Mouse (Mus musculus) CH12.LX (cell line): ENCODE measurements around the gene Gm37240. TPM values are rescaled to one million over a fixed set of nuclear protein-coding genes. Genes with fewer than 3 reads are reported as not detected.

Experiments
- DNase-seq: peaks from one replicate; pipeline ENCODE4 v3.0.0-alpha.2; 2013; ENCODE audit errors: extremely low read depth
- H3K27ac ChIP-seq: 2 replicates; pipeline ENCODE4 v1.5.1; 2012; ENCODE audit warnings: low read depth, mild to moderate bottlenecking, control low read depth, moderate library complexity; ENCODE audit not compliant: insufficient read depth
- H3K27me3 ChIP-seq: replicated peaks from 2 replicates; pipeline ENCODE3; 2012; ENCODE audit warnings: inconsistent platforms
- H3K36me3 ChIP-seq, 2 experiments: replicated peaks in 1 of 2; 2 replicates each; pipeline versions ENCODE3 to v1.6.1; 2012; ENCODE audit warnings: inconsistent platforms in 1 of 2, low read length in 1 of 2, mild to moderate bottlenecking in 1 of 2, mixed read lengths in 1 of 2, moderate library complexity in 1 of 2; ENCODE audit not compliant: control insufficient read depth in 1 of 2, insufficient read depth in 1 of 2
- H3K4me1 ChIP-seq, 2 experiments: 2 replicates each; pipeline ENCODE4 v1.6.1; 2012; ENCODE audit warnings: inconsistent platforms in 1 of 2, moderate library complexity in 1 of 2; ENCODE audit not compliant: insufficient read depth in 2 of 2, control insufficient read depth in 1 of 2
- H3K4me2 ChIP-seq: 2 replicates; pipeline ENCODE4 v1.6.1; 2012; ENCODE audit warnings: low read depth, mild to moderate bottlenecking, control low read depth; ENCODE audit not compliant: poor library complexity, insufficient read depth, severe bottlenecking
- H3K4me3 ChIP-seq, 3 experiments: fragments of 150-350 bp in 1 of 3; sonication (generic) in 1 of 3; replicated peaks in 1 of 3; 2 replicates each; pipeline versions ENCODE3 to v1.5.1; 2011 to 2012; ENCODE audit warnings: low read depth in 2 of 3, low read length in 2 of 3, mild to moderate bottlenecking in 2 of 3, moderate library complexity in 2 of 3, control low read depth in 1 of 3, improper control_type of control experiment in 1 of 3, inconsistent platforms in 1 of 3, mixed read lengths in 1 of 3; ENCODE audit not compliant: poor library complexity in 1 of 3
- H3K79me2 ChIP-seq: replicated peaks from 2 replicates; pipeline ENCODE4 v1.6.1; 2012; ENCODE audit warnings: mild to moderate bottlenecking, moderate library complexity; ENCODE audit not compliant: control insufficient read depth, poor library complexity, insufficient read depth, severe bottlenecking; ENCODE audit errors: extremely low read depth
- H3K9ac ChIP-seq: 2 replicates; pipeline ENCODE4 v1.6.1; 2012; ENCODE audit warnings: low read depth, mild to moderate bottlenecking, control low read depth, moderate library complexity; ENCODE audit not compliant: insufficient read depth
- H3K9me3 ChIP-seq: replicated peaks from 2 replicates; pipeline ENCODE3; 2012; ENCODE audit warnings: low read length, inconsistent platforms, mixed read lengths
- BHLHE40 ChIP-seq: IDR thresholded peaks from 2 replicates; pipeline ENCODE4 v1.6.1; 2011; ENCODE audit warnings: mild to moderate bottlenecking, low read depth, low read length, improper control_type of control experiment
- CHD1 ChIP-seq: IDR thresholded peaks from 2 replicates; pipeline ENCODE4 v1.6.1; 2012; ENCODE audit warnings: low read depth, low read length, improper control_type of control experiment, inconsistent platforms
- EP300 ChIP-seq: IDR thresholded peaks from 2 replicates; pipeline ENCODE4 v1.6.1; 2011; ENCODE audit warnings: low read length, improper control_type of control experiment
- ETS1 ChIP-seq: conservative IDR thresholded peaks from 2 replicates; pipeline ENCODE4 v1.6.1; 2012; ENCODE audit warnings: low read depth, mild to moderate bottlenecking, inconsistent platforms, low read length, improper control_type of control experiment, moderate library complexity
- HCFC1 ChIP-seq: IDR thresholded peaks from 2 replicates; pipeline ENCODE4 v1.6.1; 2012; ENCODE audit warnings: low read depth, mild to moderate bottlenecking, inconsistent platforms, low read length, improper control_type of control experiment
- JUND ChIP-seq: conservative IDR thresholded peaks from 2 replicates; pipeline ENCODE4 v1.6.1; 2011; ENCODE audit warnings: low read depth, low read length, improper control_type of control experiment
- KAT2A ChIP-seq: IDR thresholded peaks from 2 replicates; pipeline ENCODE4 v1.6.1; 2012; ENCODE audit warnings: low read length, improper control_type of control experiment, inconsistent platforms; ENCODE audit not compliant: insufficient replicate concordance
- MEF2A ChIP-seq: IDR thresholded peaks from 2 replicates; pipeline ENCODE4 v1.6.1; 2014; ENCODE audit warnings: low read depth, mild to moderate bottlenecking, inconsistent platforms, low read length, improper control_type of control experiment, borderline replicate concordance
- MXI1 ChIP-seq: IDR thresholded peaks from 2 replicates; pipeline ENCODE4 v1.6.1; 2011; ENCODE audit warnings: mild to moderate bottlenecking, low read depth, low read length, improper control_type of control experiment
- NELFE ChIP-seq: IDR thresholded peaks from 2 replicates; pipeline ENCODE4 v1.6.1; 2011; ENCODE audit warnings: low read depth, low read length, improper control_type of control experiment
- NRF1 ChIP-seq: IDR thresholded peaks from 2 replicates; pipeline ENCODE4 v1.6.1; 2014; ENCODE audit warnings: low read depth, mild to moderate bottlenecking, inconsistent platforms, low read length, improper control_type of control experiment, moderate library complexity
- PAX5 ChIP-seq: IDR thresholded peaks from 2 replicates; pipeline ENCODE4 v1.6.1; 2012; ENCODE audit warnings: low read length, inconsistent platforms, mixed read lengths
- POLR2AphosphoS2 ChIP-seq: IDR thresholded peaks from 2 replicates; pipeline ENCODE4 v1.6.1; 2011; ENCODE audit warnings: low read depth, low read length, improper control_type of control experiment
- RCOR1 ChIP-seq: conservative IDR thresholded peaks from 2 replicates; pipeline ENCODE4 v1.6.1; 2012; ENCODE audit warnings: low read depth, mild to moderate bottlenecking, inconsistent platforms, low read length, improper control_type of control experiment
- SIN3A ChIP-seq: IDR thresholded peaks from 2 replicates; pipeline ENCODE4 v1.6.1; 2012; ENCODE audit warnings: low read length, improper control_type of control experiment, inconsistent platforms
- SMC3 ChIP-seq: IDR thresholded peaks from 2 replicates; pipeline ENCODE4 v1.6.1; 2011; ENCODE audit warnings: low read depth, low read length, improper control_type of control experiment
- USF2 ChIP-seq: conservative IDR thresholded peaks from 2 replicates; pipeline ENCODE4 v1.6.1; 2011; ENCODE audit warnings: low read depth, low read length, improper control_type of control experiment
- ZKSCAN1 ChIP-seq: IDR thresholded peaks from 2 replicates; pipeline ENCODE4 v1.6.1; 2012; ENCODE audit warnings: low read depth, inconsistent platforms, low read length, improper control_type of control experiment, borderline replicate concordance
- ZMIZ1 ChIP-seq: IDR thresholded peaks from 2 replicates; pipeline ENCODE4 v1.6.1; 2012; ENCODE audit warnings: low read depth, mild to moderate bottlenecking, inconsistent platforms, low read length, improper control_type of control experiment
- dilution Hi-C: fragments of 300-500 bp; cut with MboI; formaldehyde crosslinking; loops from 2 replicates; pipeline ENCODE4 v1.14.3; 2020; ENCODE audit warnings: low sequenced_read_pairs; ENCODE audit not compliant: extremely low pct_unique_long_range_greater_than_20kb, extremely low pct_ligation_motif_present
- in situ Hi-C: fragments of 300-500 bp; cut with MboI; formaldehyde crosslinking; loops from 3 replicates; pipeline ENCODE4 v1.14.3; 2019; ENCODE audit warnings: low sequenced_read_pairs, low pct_ligation_motif_present, low pct_unique_long_range_greater_than_20kb, mixed read lengths
- polyA plus RNA-seq: library from polyadenylated mRNA; unstranded; fragments of >175 nt; gene quantifications from 2 replicates; pipeline ENCODE4 v1.2.1, GENCODE M21; 2012; ENCODE audit warnings: low read depth; ENCODE audit not compliant: insufficient read length
- total RNA-seq, 2 experiments: library from RNA; depleted of rRNA; stranded (reverse); fragments of 300-350 nt in 1 of 2; fragments of >200 nt in 1 of 2; gene quantifications; 2 replicates each; pipeline ENCODE4 v1.2.3; 2012 to 2014

Gene Gm37240
- total and polyA plus RNA-seq, 3 experiments, result 0.08 to 0.19 (median 0.14) TPM

GRCm38 (mm10) chr3:84944933-84945332 is 942.4 kb downstream of the Gm37240 start:
- H3K4me1 ChIP-seq, result peaks cover 0 to 8% of the 10 kb centered on the region in 2 experiments; a peak in 1 of 4 replicates
- no peak for TF ChIP-seq PAX5
- no peak for TF ChIP-seq RCOR1
- no peak for TF ChIP-seq JUND
- no peak for TF ChIP-seq SIN3A
- no peak for TF ChIP-seq NRF1
- no peak for TF ChIP-seq KAT2A
- TF ChIP-seq NELFE, result no peak
- TF ChIP-seq USF2, result no peak
- no peak for TF ChIP-seq MEF2A
- TF ChIP-seq CHD1, result no peak
- no peak for TF ChIP-seq ETS1
- no peak for TF ChIP-seq ZKSCAN1
- TF ChIP-seq EP300, result no peak
- no peak for TF ChIP-seq MXI1
- no peak for TF ChIP-seq BHLHE40
- no peak for TF ChIP-seq HCFC1
- no peak for TF ChIP-seq ZMIZ1
- no peak overlapping the region for H3K9ac ChIP-seq
- no peak overlapping the region for H3K4me3 ChIP-seq
- DNase-seq, result no peak
- H3K79me2 ChIP-seq, result peaks cover 4% of the 10 kb centered on the region; the same call in 1 of the 2 replicates
- no peaks in the 10 kb centered on the region for H3K9me3 ChIP-seq
- no peak overlapping the region for H3K4me2 ChIP-seq
- peaks cover 0 to 13% of the 10 kb centered on the region in 2 experiments for H3K36me3 ChIP-seq
- H3K27ac ChIP-seq, result no peak overlapping the region
- in situ Hi-C loops, result loop anchor here (25.0 kb wide), 2 partner anchors 342 to 617 kb away; partner anchors contain the start of gene Gatb
- dilution Hi-C loops, result no loop called here
- no peaks in the 10 kb centered on the region for H3K27me3 ChIP-seq

- TF ChIP-seq POLR2AphosphoS2, result no peak
- no peak for TF ChIP-seq SMC3
- TF ChIP-seq USF2, result no peak
- TF ChIP-seq ETS1, result peak; percentile 43; the same call in 1 of the 2 replicates
- H3K27me3 ChIP-seq, result no peaks in the 10 kb centered on the region
- no peaks in the 10 kb centered on the region for H3K79me2 ChIP-seq
- H3K9me3 ChIP-seq, result no peaks in the 10 kb centered on the region
- H3K9ac ChIP-seq, result no peak overlapping the region
- dilution Hi-C loops (no loop called here), in situ Hi-C loops (loop anchor here (25.0 kb wide), 2 partner anchors 350 to 625 kb away; partner anchors contain the start of gene Gatb)
- no peak overlapping the region for H3K4me2 ChIP-seq
- H3K4me1 ChIP-seq, result peaks cover 0 to 15% of the 10 kb centered on the region in 2 experiments; a peak in 2 of 4 replicates
- H3K27ac ChIP-seq, result no peak overlapping the region
- peaks cover 0 to 11% of the 10 kb centered on the region in 2 experiments for H3K36me3 ChIP-seq
- no peak overlapping the region for H3K4me3 ChIP-seq
- peak; percentile 37 for DNase-seq
Measured at GRCm38 (mm10) chr3:84937360-84938355, 949.7 kb downstream of the Gm37240 start.
